Mouse (Mus musculus) Patski (cell line): ENCODE results near the gene Gm5426. TPM values are rescaled to one million over a fixed set of nuclear protein-coding genes. Genes with fewer than 3 reads are reported as not detected.
"Not testable (repeated sequence)": the region's sequence is repeated elsewhere in the genome, so short reads cannot be mapped to it uniquely, and the experiment has no call there.

Experiments used
- ATAC-seq: fragments of 100-300 bp; one replicate; pipeline ENCODE4 v1.8.0; 2021
- CTCF ChIA-PET: fragments of 350-600 bp; sonication (Branson Sonifier 250); formaldehyde crosslinking; loops from one replicate; lab custom pipeline; 2022; ENCODE audit warnings: inconsistent platforms; lab: Charles Lee
- POLR2A ChIA-PET: fragments of 350-600 bp; sonication (Branson Sonifier 250); formaldehyde crosslinking; loops from one replicate; lab custom pipeline; 2022; ENCODE audit warnings: antibody characterized with exemption, inconsistent platforms; lab: Charles Lee
- DNase-seq: peaks from one replicate; pipeline ENCODE4 v3.0.0-alpha.2; 2011; ENCODE audit warnings: low read depth, low spot score
- H3K27me3 ChIP-seq: fragments of 371-371 bp; one replicate; pipeline ENCODE4 v1.5.1; 2021
- CTCF ChIP-seq: fragments of 100-300 bp; IDR thresholded peaks from one replicate; pipeline ENCODE4 v1.5.1; 2021
- in situ Hi-C: fragments of 300-500 bp; cut with MboI; formaldehyde crosslinking; loops from 3 replicates; pipeline ENCODE4 v1.11.1; 2018; ENCODE audit warnings: low pct_unique_long_range_greater_than_20kb, mixed read lengths
- polyA plus RNA-seq: library from polyadenylated mRNA; unstranded; gene quantifications from one replicate; pipeline ENCODE4 v1.2.3, GENCODE M21; 2021

The Gm5426 gene
- polyA plus RNA-seq, 1 experiment from 2014 or later, result not detected

DNA sequence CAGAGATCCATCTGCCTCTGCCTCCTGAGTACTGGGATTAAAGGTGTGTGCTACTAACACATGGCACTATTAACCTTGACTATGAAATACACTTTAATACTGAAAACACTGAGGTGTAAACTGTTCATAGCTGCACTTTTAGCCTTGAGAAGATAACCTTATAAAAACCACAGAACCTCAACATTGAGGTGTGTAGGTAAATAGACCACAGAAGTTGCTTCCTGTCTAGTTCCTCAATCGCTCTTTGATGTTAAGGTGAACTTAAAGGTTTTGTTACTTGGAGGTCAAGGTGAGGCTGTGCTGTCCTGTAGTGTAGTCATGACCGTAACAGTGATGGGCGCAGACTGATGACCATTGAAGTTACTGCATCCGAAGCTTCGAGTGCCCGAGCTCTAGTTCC is 5.3 kb upstream of the Gm5426 start:
- in situ Hi-C loops, result loop anchor here (5.0 to 25.0 kb wide), 3 partner anchors 81 to 1556 kb away; partner anchors contain the start of gene Ccer1
- no peak for DNase-seq
- no peak for TF ChIP-seq CTCF
- no peak for ATAC-seq
- H3K27me3 ChIP-seq, result no peaks in the 10 kb centered on the region
- POLR2A ChIA-PET, result no interaction called here
- CTCF ChIA-PET, result interaction anchor here (1.0 to 2.7 kb wide), 4 partner anchors 17 to 1208 kb away, joined by 5 to 10 read pairs (median 6); no protein-coding TSS in a partner anchor

- H3K27me3 ChIP-seq, result no peaks in the 10 kb centered on the region
- ATAC-seq (peak; percentile 54), DNase-seq (no peak)
- POLR2A ChIA-PET, result interaction anchor here (0.7 kb wide), 1 partner anchor 1181 kb away, joined by 4 read pairs; no protein-coding TSS in a partner anchor
- in situ Hi-C loops, result loop anchor here (5.0 to 25.0 kb wide), 3 partner anchors 80 to 1555 kb away; partner anchors contain the start of gene Ccer1
- CTCF ChIA-PET, result interaction anchor here (0.6 to 2.7 kb wide), 9 partner anchors 8 to 1206 kb away, joined by 3 to 11 read pairs (median 5); no protein-coding TSS in a partner anchor
- peak; percentile 80 for TF ChIP-seq CTCF
These were observed 4.2 kb upstream of the Gm5426 start for GRCm38 (mm10) chr10:96132161-96132560.

GRCm38 (mm10) chr10:96138585-96138984 is 2.2 kb downstream of the Gm5426 start:
- H3K27me3 ChIP-seq, result no peaks in the 10 kb centered on the region
- no peak for ATAC-seq
- ChIA-PET CTCF (interaction anchor here (1.1 kb wide), 1 partner anchor 1175 kb away, joined by 3 read pairs; no protein-coding TSS in a partner anchor), POLR2A (no interaction called here)
- in situ Hi-C loops, result loop anchor here (25.0 kb wide), 1 partner anchor 1549 kb away; the partner anchor contains the start of gene Ccer1
- TF ChIP-seq CTCF, result no peak
- DNase-seq, result no peak

- ATAC-seq, POLR2A ChIA-PET, DNase-seq, CTCF ChIA-PET, H3K27me3 ChIP-seq: not testable (repeated sequence)
- in situ Hi-C loops, result loop anchor here (25.0 kb wide), 1 partner anchor 1548 kb away; the partner anchor contains the start of gene Ccer1
These were observed 2.9 kb downstream of the Gm5426 start for GRCm38 (mm10) chr10:96139274-96139673.

GRCm38 (mm10) chr10:96146578-96146977 is 10.2 kb downstream of the Gm5426 start:
- H3K27me3 ChIP-seq, result no peaks in the 10 kb centered on the region
- in situ Hi-C loops, result loop anchor here (10.0 to 25.0 kb wide), 2 partner anchors 468 to 1541 kb away; partner anchors contain the start of genes Btg1 and Ccer1
- ATAC-seq (no peak), DNase-seq (no peak)
- CTCF ChIA-PET, result no interaction called here
- POLR2A ChIA-PET, result interaction anchor here (0.6 kb wide), 1 partner anchor 22 kb away, joined by 4 read pairs; no protein-coding TSS in a partner anchor
- TF ChIP-seq CTCF, result no peak

- TF ChIP-seq CTCF, result peak; percentile 28
- peaks cover 6% of the 10 kb centered on the region for H3K27me3 ChIP-seq
- DNase-seq (peak; percentile 91), ATAC-seq (peak; percentile 53)
- ChIA-PET POLR2A (no interaction called here), CTCF (interaction anchor here (0.7 to 1.3 kb wide), 4 partner anchors 13 to 65 kb away, joined by 3 to 5 read pairs (median 4); no protein-coding TSS in a partner anchor)
- in situ Hi-C loops, result loop anchor here (10.0 to 25.0 kb wide), 2 partner anchors 467 to 1539 kb away; partner anchors contain the start of genes Btg1 and Ccer1
These were observed 11.9 kb downstream of the Gm5426 start for GRCm38 (mm10) chr10:96148250-96148699.

- ChIA-PET POLR2A (no interaction called here), CTCF (no interaction called here)
- peak; percentile 63 for ATAC-seq
- peaks cover 6% of the 10 kb centered on the region for H3K27me3 ChIP-seq
- DNase-seq, result peak; percentile 46
- in situ Hi-C loops, result no loop called here
- TF ChIP-seq CTCF, result no peak
These were observed 14.2 kb downstream of the Gm5426 start for GRCm38 (mm10) chr10:96150401-96151116.

DNA sequence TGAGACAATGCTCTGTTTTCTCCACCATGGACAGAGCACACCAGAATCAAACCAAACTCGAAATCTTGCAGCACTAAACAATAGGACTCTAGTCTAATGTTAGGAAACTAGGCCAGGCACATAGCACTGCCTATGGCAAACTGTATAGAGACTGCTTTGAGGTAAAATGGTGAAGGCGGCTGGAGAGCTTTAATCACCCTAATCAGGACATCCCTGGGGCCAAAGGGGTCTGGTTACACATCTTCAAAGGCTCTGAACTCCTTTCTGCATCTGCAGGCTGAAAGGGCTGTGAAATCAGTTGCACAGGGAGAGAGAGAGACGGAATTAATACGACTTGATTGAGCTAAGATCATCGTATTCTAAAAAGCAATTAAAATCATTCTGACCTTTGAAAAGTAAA is 16.9 kb downstream of the Gm5426 start:
- peaks cover 6% of the 10 kb centered on the region for H3K27me3 ChIP-seq
- CTCF ChIA-PET, result no interaction called here
- no peak for DNase-seq
- no peak for ATAC-seq
- POLR2A ChIA-PET, result no interaction called here
- in situ Hi-C loops, result no loop called here
- TF ChIP-seq CTCF, result no peak

DNA sequence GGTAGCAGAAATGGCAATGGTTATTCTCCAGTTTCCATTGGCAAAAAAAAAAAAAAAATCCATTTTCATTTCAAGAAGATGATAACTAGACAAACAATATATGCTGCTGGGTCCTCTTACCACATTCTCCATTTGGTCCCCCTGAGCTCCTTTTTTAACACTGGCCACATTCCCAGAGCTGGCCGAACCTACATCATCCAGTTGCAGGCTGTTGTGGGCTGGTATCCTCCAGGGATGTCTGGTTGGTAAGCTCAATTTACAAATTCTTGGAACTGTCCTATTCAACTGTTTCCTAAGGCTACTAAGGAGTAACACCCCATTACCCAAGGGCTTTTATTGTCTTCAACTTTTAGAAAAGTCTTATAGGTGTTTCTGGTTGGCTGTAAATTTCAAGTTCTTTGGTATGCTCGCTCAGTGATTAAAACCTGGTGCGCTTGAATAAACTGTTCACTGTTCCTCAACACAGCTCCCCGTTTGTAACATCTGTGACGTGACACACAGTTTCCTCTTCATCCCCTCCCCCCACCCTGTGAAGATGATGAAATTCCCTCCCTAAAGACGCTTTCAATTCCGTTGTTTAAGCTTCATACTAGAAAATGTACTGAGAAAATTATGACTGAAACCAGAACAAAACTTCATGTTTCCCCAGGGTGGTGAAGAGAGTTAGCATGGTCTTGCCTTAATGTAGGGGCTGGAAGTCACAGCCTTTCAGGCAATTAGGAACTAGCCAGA is 26.7 kb downstream of the Gm5426 start:
- DNase-seq (no peak), ATAC-seq (no peak)
- in situ Hi-C loops, result no loop called here
- ChIA-PET POLR2A (interaction anchor here (0.7 kb wide), 1 partner anchor 169 kb away, joined by 6 read pairs; no protein-coding TSS in a partner anchor), CTCF (interaction anchor here (0.6 to 1.4 kb wide), 3 partner anchors 8 to 1219 kb away, joined by 3 read pairs; no protein-coding TSS in a partner anchor)
- no peak for TF ChIP-seq CTCF
- H3K27me3 ChIP-seq, result peaks cover 3% of the 10 kb centered on the region

- DNase-seq (no peak), ATAC-seq (no peak)
- CTCF ChIA-PET, result interaction anchor here (0.6 to 1.4 kb wide), 3 partner anchors 9 to 1218 kb away, joined by 3 read pairs; no protein-coding TSS in a partner anchor
- in situ Hi-C loops, result no loop called here
- no peak for TF ChIP-seq CTCF
- POLR2A ChIA-PET, result no interaction called here
- peaks cover 3% of the 10 kb centered on the region for H3K27me3 ChIP-seq
These were observed 27.4 kb downstream of the Gm5426 start for GRCm38 (mm10) chr10:96163791-96164190.
